Mouse (Mus musculus): Measurements from ENCODE around the gene Mobp. TPM values are rescaled to one million over a fixed set of nuclear protein-coding genes. Genes with fewer than 3 reads are reported as not detected.

The Mobp gene
- polyA plus RNA-seq, 1 experiment: 0.08 TPM

DNA sequence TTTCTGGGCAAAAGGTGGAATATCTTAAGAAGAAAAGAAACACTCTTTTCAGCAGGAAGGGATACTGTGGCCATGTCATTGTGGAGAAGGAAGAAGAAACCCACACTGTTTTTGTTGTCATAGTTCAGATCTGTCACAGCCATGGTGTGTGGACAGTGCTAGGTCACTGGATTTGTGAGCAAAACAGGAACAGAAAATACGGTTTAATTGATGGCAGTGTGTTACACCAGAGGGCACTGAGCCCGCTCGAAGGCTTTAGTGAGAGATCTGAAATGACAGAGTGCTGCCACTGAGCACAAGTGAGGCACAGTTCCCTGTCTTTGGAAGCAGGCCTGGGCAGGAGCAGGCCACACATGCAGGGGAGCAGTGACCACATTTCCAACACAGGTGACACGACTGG lies 31.3 kb upstream of the Mobp start:
- DNase-seq (ENCODE audit: low read depth): no peak
- no peak for TF ChIP-seq POLR2A (IDR thresholded peaks at IDR 0.05; ENCODE audit: borderline replicate concordance, extremely low read depth, insufficient read depth, insufficient read length, poor library complexity, severe bottlenecking)
- TF ChIP-seq CTCF (IDR thresholded peaks at IDR 0.05; ENCODE audit: borderline replicate concordance, extremely low read depth, insufficient read depth, insufficient read length): no peak

DNA sequence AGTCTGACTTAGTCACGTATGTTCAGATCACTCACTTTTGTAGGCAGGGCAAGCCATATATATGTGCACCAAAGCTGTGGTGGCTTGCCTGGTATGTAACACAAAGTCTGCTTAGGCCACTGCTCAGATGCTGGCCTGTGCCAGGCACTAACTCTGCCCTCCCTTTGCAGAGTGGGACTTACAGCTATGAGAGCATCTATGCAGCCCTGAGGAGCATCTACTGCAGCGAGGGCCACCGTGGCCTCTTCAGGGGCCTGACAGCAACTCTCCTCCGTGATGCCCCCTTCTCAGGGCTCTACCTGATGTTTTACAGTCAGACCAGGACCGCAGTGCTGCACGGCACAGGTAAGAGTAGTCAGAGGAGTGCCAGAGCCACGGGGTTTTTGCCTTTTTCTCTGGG lies 29.0 kb upstream of the Mobp start:
- TF ChIP-seq POLR2A (IDR thresholded peaks at IDR 0.05; ENCODE audit: borderline replicate concordance, extremely low read depth, insufficient read depth, insufficient read length, poor library complexity, severe bottlenecking) (no peak), CTCF (IDR thresholded peaks at IDR 0.05; ENCODE audit: borderline replicate concordance, extremely low read depth, insufficient read depth, insufficient read length) (no peak)
- DNase-seq (ENCODE audit: low read depth): no peak

DNA sequence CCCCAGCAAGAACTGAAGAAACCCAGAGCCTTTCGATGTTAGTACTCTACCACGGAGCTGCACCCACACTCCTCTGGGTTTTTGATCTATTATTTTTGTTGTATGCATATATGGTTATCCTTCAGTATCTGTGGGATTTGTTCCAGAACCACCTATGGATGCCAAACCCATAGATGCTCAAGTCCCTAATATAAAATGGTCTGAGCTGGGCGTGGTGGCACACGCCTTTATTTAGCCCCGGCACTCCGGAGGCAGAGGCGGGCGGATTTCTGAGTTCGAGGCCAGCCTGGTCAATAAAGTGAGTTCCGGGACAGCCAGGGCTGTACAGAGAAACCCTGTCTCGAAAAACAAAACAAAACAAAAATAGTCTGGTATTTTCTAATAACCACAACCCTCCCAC lies 22.6 kb upstream of the Mobp start:
- TF ChIP-seq POLR2A (IDR thresholded peaks at IDR 0.05; ENCODE audit: borderline replicate concordance, extremely low read depth, insufficient read depth, insufficient read length, poor library complexity, severe bottlenecking): no peak
- TF ChIP-seq CTCF (IDR thresholded peaks at IDR 0.05; ENCODE audit: borderline replicate concordance, extremely low read depth, insufficient read depth, insufficient read length): no peak
- DNase-seq (ENCODE audit: low read depth): no peak

DNA sequence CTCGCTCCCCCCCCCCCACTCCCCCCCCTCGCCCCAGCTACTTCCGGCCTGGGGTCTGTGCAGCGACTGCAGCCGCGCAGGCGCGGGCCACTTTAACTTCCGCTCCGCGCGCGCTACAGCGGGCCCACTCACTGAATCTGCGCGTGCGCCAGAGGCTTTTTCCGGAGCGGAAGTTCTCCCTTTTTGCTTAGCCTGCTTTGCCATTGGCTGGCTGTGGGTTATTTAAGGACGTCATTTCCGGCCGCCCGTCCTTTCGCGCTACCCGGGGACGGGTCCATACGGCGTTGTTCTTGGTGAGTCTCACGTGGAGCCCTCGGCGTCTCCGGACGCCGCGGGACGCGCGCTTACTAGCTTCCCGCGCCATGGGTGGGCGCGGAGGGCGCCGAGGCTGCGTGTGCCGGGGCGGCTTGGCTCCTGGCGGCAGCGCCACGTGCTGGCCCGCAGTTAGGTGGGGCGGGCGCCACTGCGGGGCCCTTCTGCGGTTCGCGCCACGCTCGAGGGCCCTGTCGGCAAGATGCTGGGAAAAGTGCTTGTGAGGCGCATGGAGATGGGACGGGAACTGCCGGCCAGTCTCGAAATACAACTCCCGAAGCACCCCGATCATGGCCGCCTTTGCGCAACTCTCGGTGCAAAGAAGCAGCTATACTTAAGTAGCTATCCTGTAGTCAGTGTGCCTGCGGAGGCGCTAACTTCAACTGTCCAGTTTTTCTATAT lies 21.8 kb upstream of the Mobp start, which contains the start of gene Rpsa:
Rpsa (plus strand) TSS at position 152 of the 714 bp plus-strand sequence.
- peak; percentile 99 for DNase-seq (ENCODE audit: low read depth)
- TF ChIP-seq CTCF (IDR thresholded peaks at IDR 0.05; ENCODE audit: borderline replicate concordance, extremely low read depth, insufficient read depth, insufficient read length) (no peak), POLR2A (IDR thresholded peaks at IDR 0.05; ENCODE audit: borderline replicate concordance, extremely low read depth, insufficient read depth, insufficient read length, poor library complexity, severe bottlenecking) (peak; percentile 88)

DNA sequence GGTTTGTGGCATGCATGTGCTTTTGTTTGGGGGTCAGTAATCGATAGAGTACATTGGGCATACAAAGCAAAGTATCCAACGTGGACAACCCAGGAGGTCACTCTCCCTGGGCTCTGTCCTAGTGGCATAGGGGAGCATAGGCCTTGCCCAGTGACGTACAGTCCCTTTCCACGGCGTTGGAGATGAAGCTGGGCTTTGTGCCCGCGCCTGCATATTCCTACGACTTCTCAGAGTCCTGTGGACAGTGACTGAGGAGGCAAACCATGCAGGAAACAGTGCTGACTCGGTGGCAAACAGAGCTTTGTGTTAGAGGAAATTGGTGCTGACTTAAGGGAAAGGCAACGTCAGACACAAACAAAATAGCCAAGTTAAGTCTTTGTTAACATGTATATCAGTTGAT lies 20.2 kb upstream of the Mobp start:
- TF ChIP-seq CTCF (IDR thresholded peaks at IDR 0.05; ENCODE audit: borderline replicate concordance, extremely low read depth, insufficient read depth, insufficient read length) (no peak), POLR2A (IDR thresholded peaks at IDR 0.05; ENCODE audit: borderline replicate concordance, extremely low read depth, insufficient read depth, insufficient read length, poor library complexity, severe bottlenecking) (no peak)
- no peak for DNase-seq (ENCODE audit: low read depth)

DNA sequence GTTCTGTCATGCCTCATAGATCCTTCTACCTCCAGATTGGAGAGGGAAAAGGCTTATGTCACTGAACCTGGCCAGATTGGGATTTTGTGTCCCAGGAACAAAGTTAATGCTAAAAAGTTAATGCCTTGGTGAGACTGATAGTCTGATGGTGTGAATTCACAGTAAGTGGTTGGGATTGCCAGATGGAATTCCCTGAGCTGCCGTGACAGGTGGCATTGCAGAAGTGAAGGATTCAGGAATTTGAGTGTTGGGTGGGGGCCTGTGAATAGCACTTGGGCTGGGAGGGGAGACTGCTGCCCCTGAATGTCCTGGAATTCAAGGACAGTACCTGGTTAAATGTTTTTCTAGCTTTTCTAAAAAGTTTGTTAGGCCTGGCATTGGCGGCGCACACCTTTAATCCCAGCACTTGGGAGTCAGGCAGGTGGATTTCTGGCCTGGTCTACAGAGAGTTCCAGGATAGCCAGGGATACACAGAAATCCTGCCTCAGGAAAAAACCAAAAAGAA lies 17.7 kb upstream of the Mobp start:
- TF ChIP-seq CTCF (IDR thresholded peaks at IDR 0.05; ENCODE audit: borderline replicate concordance, extremely low read depth, insufficient read depth, insufficient read length) (no peak), POLR2A (IDR thresholded peaks at IDR 0.05; ENCODE audit: borderline replicate concordance, extremely low read depth, insufficient read depth, insufficient read length, poor library complexity, severe bottlenecking) (no peak)
- no peak for DNase-seq (ENCODE audit: low read depth)

DNA sequence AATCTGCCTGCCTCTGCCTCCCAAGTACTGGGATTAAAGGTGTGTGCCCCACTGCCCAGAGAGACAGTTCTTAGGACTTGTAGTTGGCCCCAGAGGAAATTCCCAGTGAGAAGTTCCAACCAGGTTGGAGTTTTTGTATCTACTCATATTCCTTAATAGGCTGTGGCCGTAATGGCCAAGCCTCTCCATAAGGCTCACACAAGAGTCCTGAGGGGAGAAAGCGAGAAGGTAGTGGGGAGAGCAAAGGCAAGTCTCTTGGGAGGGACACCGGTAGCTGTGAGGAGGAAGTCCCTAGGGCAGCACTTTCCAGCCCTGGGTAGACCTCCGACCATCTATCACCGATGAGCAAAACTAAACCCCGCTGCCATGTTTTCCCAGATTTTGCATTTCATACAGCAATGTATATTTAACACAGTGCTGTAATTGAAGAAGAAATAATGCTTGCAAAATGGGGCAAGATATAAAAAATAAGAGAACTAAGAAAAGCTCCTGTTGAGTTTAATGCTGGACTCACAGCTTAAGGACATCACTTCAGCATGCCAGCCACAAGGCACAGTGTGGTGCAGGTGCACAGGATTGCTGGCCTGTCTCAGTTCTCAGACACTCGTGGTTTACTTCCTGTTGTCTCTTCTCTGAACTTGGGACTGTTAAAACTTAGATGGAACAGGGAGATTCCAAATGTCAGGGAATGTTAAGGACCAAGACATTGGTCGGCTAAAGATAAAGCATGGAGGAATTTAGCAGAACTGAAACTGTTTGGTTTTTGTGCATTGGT lies 16.3 kb upstream of the Mobp start:
- no peak for DNase-seq (ENCODE audit: low read depth)
- TF ChIP-seq POLR2A (IDR thresholded peaks at IDR 0.05; ENCODE audit: borderline replicate concordance, extremely low read depth, insufficient read depth, insufficient read length, poor library complexity, severe bottlenecking) (no peak), CTCF (IDR thresholded peaks at IDR 0.05; ENCODE audit: borderline replicate concordance, extremely low read depth, insufficient read depth, insufficient read length) (no peak)

DNA sequence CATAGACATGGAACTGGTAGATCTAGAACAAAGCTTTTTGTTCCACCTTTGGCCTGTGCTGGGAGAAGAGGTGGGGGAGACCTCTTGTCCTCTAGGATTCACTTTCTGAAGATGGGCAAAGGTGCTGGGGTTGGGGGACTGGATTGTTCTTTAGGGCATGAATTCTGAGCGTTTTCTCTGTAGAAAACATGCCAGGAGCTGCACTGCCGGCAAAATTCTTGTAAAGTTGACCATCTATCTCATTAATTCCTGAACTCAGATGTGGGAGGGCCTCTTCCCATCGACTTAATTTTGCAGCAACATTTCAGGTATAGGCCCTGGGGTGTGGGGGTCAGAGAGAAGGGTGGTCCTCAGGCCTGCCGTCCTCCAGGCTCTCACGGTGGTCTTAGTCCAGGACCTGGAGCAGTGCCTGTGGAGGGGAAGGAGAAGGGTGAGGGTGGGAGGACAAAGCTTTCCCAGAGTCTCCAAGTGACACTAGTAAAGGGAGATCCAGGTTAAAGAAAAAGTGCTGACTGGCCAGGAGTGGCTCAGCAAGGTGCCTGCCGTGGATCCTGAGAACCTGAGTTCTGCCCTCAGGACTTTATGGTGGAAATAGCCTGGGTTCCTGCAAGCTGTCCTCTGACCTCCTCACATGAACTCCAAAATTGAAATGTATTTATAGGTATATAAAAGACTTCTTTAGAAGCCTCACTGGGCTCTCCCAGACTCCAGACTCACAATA lies 15.6 kb upstream of the Mobp start:
- TF ChIP-seq CTCF (IDR thresholded peaks at IDR 0.05; ENCODE audit: borderline replicate concordance, extremely low read depth, insufficient read depth, insufficient read length) (no peak), POLR2A (IDR thresholded peaks at IDR 0.05; ENCODE audit: borderline replicate concordance, extremely low read depth, insufficient read depth, insufficient read length, poor library complexity, severe bottlenecking) (no peak)
- no peak for DNase-seq (ENCODE audit: low read depth)

DNA sequence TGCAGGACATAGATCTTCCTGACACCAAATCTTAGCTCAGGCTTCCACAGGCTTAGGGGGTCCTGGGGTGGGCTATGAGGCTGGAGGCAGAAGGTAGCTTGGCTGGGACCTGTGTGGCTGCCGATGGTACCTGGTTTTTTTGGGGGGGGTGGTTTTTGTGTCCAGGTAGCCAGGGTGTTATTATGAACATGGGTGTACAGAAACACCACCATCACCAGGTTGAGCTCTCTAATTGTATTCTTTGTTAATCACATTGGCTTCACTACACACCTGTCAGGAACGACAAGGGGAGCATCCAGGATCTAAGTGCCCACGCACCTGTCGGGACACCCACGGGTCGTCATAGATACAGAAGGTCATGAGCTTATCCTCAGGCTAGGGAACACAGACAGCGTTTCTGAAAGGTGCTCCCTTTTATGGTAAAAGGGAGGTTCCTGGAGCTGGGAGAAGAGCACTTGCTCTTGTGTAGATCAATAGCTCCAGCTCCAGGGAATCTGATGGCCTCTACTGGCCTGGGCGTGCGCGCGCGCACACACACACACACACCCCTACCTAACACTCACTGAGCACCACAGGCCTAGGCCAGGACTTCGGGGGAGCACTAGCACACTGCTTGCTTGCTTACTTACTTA lies 14.9 kb upstream of the Mobp start:
- no peak for DNase-seq (ENCODE audit: low read depth)

DNA sequence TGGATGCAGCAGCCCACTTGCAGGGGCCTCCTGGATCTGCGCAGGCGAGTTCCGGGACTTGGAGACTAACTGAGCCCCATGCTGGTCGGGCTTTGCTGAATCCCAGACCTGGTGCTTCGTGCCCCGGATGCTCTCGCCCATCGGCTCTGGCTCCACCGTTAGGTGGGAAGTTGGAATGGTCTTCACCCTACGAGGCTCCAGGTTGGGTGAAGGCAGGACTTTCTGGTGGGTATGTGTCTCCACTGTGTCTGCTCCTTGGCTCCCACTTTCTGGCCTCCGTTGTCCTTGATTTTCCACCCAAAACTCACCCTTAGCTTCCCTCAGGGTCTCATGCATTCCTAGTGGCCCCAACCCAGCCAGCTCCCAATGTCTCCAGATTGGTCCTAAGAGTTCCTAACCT lies 14.1 kb upstream of the Mobp start:
- TF ChIP-seq POLR2A (IDR thresholded peaks at IDR 0.05; ENCODE audit: borderline replicate concordance, extremely low read depth, insufficient read depth, insufficient read length, poor library complexity, severe bottlenecking) (no peak), CTCF (IDR thresholded peaks at IDR 0.05; ENCODE audit: borderline replicate concordance, extremely low read depth, insufficient read depth, insufficient read length) (no peak)
- DNase-seq (ENCODE audit: low read depth): no peak

More for the DNA sequence above, 14.9 kb upstream of the Mobp start:
- no peak for TF ChIP-seq CTCF (IDR thresholded peaks at IDR 0.05; ENCODE audit: borderline replicate concordance, extremely low read depth, insufficient read depth, insufficient read length)
- TF ChIP-seq POLR2A (IDR thresholded peaks at IDR 0.05; ENCODE audit: borderline replicate concordance, extremely low read depth, insufficient read depth, insufficient read length, poor library complexity, severe bottlenecking): no peak

DNA sequence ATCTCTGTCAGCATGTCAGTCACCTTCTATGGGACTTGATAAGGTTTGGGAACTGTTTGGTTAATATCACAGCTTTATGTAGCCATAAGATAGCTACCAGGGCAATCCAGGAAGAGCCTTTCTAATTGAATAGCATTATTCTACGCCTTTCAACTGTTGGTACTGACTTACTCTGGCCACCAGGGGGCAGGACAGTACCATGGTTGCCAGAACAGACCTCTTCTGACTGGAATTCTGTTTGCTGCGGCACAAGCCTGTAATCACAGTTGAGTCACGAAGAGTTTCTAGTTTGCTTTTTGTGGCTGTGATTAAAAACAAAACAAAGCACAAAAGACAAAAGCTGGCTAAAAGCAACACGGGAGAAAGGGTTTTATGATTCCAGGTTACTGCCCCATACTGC lies 8.9 kb upstream of the Mobp start:
- TF ChIP-seq POLR2A (IDR thresholded peaks at IDR 0.05; ENCODE audit: borderline replicate concordance, extremely low read depth, insufficient read depth, insufficient read length, poor library complexity, severe bottlenecking) (no peak), CTCF (IDR thresholded peaks at IDR 0.05; ENCODE audit: borderline replicate concordance, extremely low read depth, insufficient read depth, insufficient read length) (peak; percentile 79; the same call in 1 of the 2 replicates)

More for the DNA sequence above, 8.9 kb upstream of the Mobp start:
- DNase-seq (ENCODE audit: low read depth): peak; percentile 88
